Mouse (Mus musculus): ENCODE results near the gene Rnase13. TPM values are rescaled to one million over a fixed set of nuclear protein-coding genes. Genes with fewer than 3 reads are reported as not detected.
A peak's percentile ranks its signal among the peaks of the same experiment; 100 is the strongest.
"Not testable (repeated sequence)": the region's sequence is repeated elsewhere in the genome, so short reads cannot be mapped to it uniquely, and the experiment has no call there.

Rnase13 gene
- total RNA-seq (2021): not detected
- long read RNA-seq, experiment 1: 0 reads
- long read RNA-seq, experiment 2: 0 reads

DNA sequence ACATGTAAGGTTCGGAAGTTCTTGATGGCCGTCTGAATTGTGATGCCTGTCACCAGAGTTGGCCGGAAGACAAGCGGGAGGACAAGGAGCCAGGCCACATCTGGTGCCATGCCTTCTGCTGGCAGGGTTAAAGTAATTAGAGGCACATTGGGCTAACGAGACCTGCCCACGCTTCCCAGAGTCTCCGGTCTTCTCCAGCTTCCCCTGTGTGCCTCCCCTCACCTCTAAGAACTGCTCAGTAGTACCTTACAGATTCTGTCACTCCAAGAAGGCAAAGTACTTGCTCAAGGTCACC, at the start of gene Rnase13:
Rnase13 (minus strand) TSS at position 203 of the 295 bp plus-strand sequence.
- DNase-seq: no peak

DNA sequence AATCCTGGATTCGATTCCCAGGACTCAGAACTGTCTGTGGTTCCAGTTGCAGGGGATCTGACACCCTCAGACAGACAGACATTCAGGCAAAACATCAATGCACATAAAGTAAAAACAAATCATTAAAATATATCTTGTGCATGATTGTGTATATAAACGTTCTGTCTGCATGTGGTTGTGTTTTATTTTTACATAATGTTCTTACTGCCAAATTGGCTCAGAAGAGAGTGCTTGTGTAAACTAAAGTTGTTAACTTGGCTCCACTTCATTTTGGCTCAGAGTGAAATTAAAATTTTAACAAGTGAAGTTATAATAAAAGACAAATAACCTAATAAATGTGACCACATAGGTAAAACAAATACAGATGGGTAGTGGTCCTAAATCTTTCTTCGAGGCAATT, 44.8 kb upstream of the Rnase13 start:
- no peak for DNase-seq

GRCm38 (mm10) chr14:51960316-51960715, 37.7 kb upstream of the Rnase13 start:
- DNase-seq: peak in 1 of 2 experiments; percentile 6

GRCm38 (mm10) chr14:51943336-51943735, 20.8 kb upstream of the Rnase13 start:
- DNase-seq: no peak

DNA sequence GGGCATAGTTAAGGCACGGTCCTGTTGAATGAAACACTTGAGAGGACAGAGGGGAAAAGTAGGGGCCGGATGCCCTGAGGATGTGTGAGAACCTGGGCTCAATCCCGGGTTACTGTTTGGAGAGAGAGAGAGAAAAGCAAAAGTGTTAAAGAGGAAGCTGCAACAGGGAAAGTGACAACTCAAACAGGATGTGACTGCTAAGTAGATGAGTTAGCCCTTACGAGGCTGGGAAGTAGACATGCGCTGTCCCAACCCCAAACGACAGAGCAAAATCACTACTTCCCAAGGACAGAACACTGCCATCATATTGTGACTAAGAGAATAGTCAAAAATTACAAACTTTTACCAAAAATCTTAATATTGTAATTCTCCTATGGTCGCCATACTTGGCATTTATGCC, 19.7 kb upstream of the Rnase13 start:
- DNase-seq: no peak

DNA sequence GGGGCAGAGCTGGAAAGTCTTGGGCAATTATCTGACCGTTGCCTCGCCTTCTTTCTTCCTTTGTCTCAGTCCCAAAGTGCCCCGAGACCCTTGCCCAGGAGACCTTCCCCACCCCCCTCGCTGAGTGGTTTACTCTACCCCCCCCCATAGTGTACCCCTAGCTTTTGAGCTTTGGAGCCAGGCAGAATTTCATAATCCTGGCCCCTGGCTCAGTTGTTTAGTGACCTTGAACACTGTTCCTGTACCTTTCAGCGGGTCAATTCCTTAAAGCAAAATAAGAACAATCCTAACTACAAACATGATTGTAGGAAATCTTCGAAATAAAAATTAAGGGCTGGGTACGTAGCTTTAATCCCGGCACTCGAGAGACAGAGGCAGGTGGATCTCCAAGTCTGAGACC, 19.0 kb upstream of the Rnase13 start:
- peak in 1 of 2 experiments; percentile 35 for DNase-seq

DNA sequence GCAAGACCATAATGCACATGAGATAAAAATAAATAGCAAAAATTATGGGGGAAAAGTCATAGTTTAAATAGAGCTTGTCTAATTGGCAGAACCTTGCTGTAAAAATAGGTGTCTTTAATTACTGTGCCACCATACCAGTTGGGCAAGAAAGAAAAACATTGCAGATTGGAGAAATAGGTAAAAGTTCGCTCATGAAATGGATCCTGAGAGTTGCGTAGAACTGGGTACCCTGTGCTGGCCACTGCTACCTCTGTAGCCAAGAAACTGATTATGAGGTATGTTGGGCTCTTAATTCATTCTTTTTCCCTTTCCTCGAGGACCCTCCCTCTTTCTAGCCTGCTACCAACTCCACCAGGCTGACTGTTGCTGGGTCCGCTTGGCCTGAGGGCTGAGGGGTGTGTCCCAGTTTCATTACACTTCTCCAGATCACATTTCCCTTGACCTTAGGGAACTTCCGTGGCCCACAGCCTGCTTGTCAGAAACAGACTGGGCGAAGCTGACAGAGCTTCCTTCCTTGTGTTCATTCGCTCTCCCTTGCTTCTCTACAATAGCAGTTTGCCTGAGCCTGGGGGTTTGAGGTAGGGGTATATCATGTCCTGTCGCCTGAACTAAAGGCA, 18.5 kb upstream of the Rnase13 start:
- DNase-seq: peak; percentile 61 to 65

DNA sequence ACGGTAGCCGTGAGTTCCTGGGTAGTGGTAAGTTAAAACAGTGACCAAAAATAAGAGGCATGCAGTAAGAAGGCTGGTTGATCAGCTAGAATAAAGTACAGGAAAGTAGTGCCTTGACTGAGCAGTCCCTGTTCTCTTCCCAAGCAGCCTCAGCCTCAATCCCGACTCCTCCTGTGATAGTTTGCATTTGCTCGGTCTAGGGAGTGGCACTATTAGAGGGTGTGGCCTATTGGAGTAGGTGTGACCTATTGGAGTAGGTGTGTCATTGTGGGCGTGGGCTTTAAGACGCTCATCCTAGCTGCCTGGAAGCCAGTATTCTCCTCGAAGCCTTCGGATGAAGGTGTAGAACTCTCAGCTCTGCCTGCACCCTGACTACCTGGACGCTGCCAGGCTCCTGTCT, 16.4 kb upstream of the Rnase13 start:
- DNase-seq: no peak

- no peak for DNase-seq
These were observed 9.8 kb upstream of the Rnase13 start for GRCm38 (mm10) chr14:51932092-51933020.

- DNase-seq: peak; percentile 59 to 73
These were observed 8.3 kb upstream of the Rnase13 start for GRCm38 (mm10) chr14:51930824-51931223.

DNA sequence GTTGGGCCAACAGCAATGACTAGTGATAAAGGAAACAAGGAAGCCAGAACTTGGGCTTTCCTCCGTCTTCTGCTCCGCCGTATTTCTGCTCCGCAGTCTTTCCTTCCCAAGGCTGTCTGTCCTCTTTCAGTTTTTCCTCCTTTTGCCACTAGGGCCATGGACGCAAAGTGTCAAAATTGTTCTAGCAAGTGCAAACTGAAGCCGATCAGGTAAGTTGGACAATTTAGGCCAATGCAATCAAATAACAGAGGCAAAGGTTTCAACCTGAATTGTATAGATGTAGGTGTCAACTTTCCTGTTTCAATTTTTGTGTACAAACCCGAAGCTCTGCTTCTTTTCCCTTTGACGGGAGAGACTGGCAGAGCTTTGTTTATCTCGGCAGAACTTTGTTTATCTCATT, 7.4 kb upstream of the Rnase13 start:
- DNase-seq: no peak

GRCm38 (mm10) chr14:51929309-51929943, 6.9 kb upstream of the Rnase13 start:
- DNase-seq: peak; percentile 26 to 63

DNA sequence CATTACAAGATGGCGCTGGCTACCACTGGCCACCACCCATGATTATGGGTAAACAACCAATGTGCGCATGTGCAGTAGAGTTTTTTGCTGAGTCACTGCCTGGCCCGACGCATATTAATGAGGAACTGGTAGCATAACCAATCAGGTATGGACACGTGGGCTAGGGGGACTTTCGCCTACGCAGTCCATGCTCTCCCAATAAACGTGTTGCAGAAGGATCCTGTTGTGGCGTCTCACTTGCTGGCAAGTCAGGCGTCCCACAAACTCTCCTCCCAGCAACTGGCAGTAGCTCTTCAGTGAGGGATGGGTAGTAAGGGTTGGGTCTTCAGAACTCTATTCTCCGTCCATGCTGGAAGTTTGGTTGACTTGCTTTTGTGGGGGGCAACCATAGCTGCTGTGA, 4.4 kb upstream of the Rnase13 start:
- not testable (repeated sequence) for DNase-seq

- no peak for DNase-seq
These were observed 919 bp upstream of the Rnase13 start for GRCm38 (mm10) chr14:51923492-51923891.

GRCm38 (mm10) chr14:51922910-51923309, 337 bp upstream of the Rnase13 start:
- no peak for DNase-seq

DNA sequence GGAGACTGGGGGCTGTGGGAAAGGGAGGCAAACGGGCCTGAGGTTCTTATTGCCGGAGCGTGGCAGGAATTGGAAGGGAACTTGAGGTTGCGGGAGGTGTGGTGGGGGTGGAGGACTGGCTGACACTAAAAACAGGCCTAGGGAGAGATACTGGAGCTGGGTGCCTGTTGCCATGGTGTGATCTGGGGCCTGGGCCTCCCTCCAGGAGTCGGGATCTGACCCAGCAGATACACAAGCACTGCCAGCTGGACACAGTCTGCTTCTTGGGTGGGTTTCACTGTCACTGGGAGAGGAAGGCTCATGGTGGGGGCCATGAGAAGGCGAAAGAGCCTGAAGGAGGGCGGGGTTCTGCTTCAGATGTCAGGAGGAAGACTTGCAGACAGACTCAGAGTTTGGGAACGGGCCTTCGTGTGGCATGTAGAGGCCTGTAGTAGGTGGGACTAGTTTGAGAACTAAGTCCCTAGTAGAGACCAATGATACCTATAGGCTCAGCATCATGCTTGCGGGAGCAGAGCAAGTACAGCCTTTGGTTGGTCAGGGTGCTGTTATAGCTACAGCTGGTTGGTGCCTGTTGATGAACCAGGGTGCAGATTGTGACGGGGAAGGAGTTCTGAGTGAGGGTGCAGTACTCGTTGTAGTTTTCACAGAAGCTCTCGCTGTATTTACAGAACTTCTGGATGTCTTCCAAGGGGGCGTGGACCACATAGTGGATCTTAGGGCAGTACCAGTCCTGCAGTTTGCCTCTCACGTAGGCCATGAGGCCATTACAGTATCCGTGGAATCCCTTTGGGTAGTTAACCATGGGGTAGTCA, 608 bp downstream of the Rnase13 start:
- DNase-seq: no peak

- no peak for DNase-seq
These were observed 3.6 kb downstream of the Rnase13 start for GRCm38 (mm10) chr14:51918966-51919365.

- no peak for DNase-seq
These were observed 4.4 kb downstream of the Rnase13 start, which contains the start of gene Tppp2 for GRCm38 (mm10) chr14:51918125-51918524. Gene Tppp2 (plus strand): TSS chr14:51918425.

GRCm38 (mm10) chr14:51916539-51916938, 6.0 kb downstream of the Rnase13 start:
- no peak for DNase-seq

DNA sequence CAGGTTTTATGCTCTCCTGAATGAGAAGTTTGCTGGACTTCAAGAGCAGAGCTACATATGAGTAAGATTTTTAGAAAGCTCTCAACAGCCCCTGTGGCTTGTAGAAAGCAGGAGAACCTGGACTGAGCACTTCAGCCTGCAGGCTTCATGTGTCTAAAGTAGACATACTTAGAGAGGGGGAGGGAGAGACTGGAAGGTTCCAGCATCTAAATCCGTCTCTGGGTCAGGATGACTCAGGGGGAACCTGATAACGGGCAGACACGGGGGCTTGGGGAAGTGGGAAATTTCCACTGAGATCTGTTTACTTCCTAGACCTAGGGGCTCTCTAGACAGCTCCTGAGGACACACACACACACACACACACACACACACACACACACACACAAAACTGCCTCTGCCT, 7.5 kb downstream of the Rnase13 start:
- DNase-seq: peak; percentile 35 to 41

DNA sequence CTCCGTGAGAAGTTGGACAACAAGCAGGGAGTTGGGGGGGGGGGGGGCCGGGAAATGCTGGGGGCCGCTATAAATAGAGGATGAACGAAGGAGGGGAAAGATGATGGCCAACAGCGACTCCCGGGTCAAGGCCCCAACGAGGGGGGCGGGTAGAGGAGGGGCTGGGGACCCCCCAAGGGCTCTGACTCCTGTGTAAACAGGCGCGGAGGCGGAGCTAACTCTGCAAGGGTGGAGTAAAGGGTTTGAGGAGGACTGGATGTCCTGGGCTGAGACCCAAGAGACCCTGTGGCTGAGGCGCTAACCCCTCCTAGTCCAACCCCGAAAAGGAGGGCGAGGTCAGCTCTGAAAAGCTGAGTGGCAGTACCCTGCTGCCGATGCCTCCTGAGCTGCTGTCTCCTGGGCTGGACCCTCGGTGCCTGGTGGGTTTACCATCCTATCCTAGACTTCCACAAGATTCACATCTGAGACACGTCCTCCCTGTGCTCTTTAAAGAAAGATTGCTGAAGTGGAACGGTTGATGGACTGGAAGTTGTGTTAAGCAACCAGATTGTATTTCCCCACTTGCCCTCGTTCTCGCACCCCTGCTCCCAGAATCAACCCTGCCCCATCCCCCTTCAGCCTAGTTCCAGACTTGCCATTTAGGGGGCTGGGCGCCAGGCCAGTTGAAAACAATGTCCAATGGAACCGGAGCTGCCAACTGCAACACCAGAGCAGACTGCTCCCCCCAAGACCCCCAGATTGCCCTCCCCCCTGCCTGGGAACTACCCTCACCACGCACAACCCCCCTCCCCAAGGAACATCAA, 8.4 kb downstream of the Rnase13 start, which contains the start of gene Ndrg2:
Ndrg2 (minus strand) TSS at position 199 of the 803 bp plus-strand sequence.
- peak; percentile 74 to 87 for DNase-seq
